Mouse (Mus musculus) intestine, embryonic 16.5 days (tissue): ENCODE results near the gene Gm20388. TPM values are rescaled to one million over a fixed set of nuclear protein-coding genes. Genes with fewer than 3 reads are reported as not detected.
A peak's percentile ranks its signal among the peaks of the same experiment; 100 is the strongest.

ENCODE experiments used
- ATAC-seq: fragments of 200-750 bp; cut with Nextera tagmentation; 2 replicates; pipeline ENCODE4 v1.8.0; 2017; ENCODE audit warnings: moderate TSS enrichment, moderate library complexity
- H3K27ac ChIP-seq: fragments of 300-500 bp; sonication (generic); 2 replicates; pipeline ENCODE4 v1.5.1; 2014; ENCODE audit warnings: mild to moderate bottlenecking, low read length
- H3K27me3 ChIP-seq: fragments of 300-500 bp; sonication (generic); replicated peaks from 2 replicates; pipeline ENCODE4 v1.6.1; 2014; ENCODE audit warnings: low read length, control low read depth, mixed read lengths; ENCODE audit not compliant: control insufficient read depth, insufficient read depth
- H3K36me3 ChIP-seq: fragments of 300-500 bp; sonication (generic); 2 replicates; pipeline ENCODE4 v1.6.1; 2014; ENCODE audit warnings: low read length, control low read depth; ENCODE audit not compliant: control insufficient read depth, insufficient read depth
- H3K4me1 ChIP-seq: fragments of 300-500 bp; sonication (generic); 2 replicates; pipeline ENCODE4 v1.6.1; 2014; ENCODE audit warnings: low read length, control low read depth, mixed read lengths; ENCODE audit not compliant: control insufficient read depth, insufficient read depth
- H3K4me2 ChIP-seq: fragments of 300-500 bp; sonication (generic); 2 replicates; pipeline ENCODE4 v1.6.1; 2014; ENCODE audit warnings: low read depth, low read length, control low read depth
- H3K4me3 ChIP-seq: fragments of 300-500 bp; sonication (generic); 2 replicates; pipeline ENCODE4 v1.5.1; 2014; ENCODE audit warnings: mild to moderate bottlenecking, low read length
- H3K9ac ChIP-seq: fragments of 300-500 bp; sonication (generic); 2 replicates; pipeline ENCODE4 v1.6.1; 2014; ENCODE audit warnings: low read depth, low read length
- H3K9me3 ChIP-seq: fragments of 300-500 bp; sonication (generic); 2 replicates; pipeline ENCODE4 v1.6.1; 2016; ENCODE audit warnings: low read length, control low read depth; ENCODE audit not compliant: control insufficient read depth
- WGBS: fragments of 180-500 bp; shearing (Covaris S2); extraction: QIAGEN DNeasy Blood & Tissue Kit; methylation state at CpG from one replicate; pipeline ENCODE4 v1.1.7; 2014; 5-methylcytosine and 5-hydroxymethylcytosine counted together
- polyA plus RNA-seq: library from polyadenylated mRNA; unstranded; fragments of >200 nt; fragmentation: Nextera tagmentation; extraction: Ambion mirVana; gene quantifications from 2 replicates; pipeline ENCODE4 v1.2.1, GENCODE M21; 2015

Gm20388 gene
- polyA plus RNA-seq, 1 experiment from 2014 or later, result 5.8 TPM

DNA sequence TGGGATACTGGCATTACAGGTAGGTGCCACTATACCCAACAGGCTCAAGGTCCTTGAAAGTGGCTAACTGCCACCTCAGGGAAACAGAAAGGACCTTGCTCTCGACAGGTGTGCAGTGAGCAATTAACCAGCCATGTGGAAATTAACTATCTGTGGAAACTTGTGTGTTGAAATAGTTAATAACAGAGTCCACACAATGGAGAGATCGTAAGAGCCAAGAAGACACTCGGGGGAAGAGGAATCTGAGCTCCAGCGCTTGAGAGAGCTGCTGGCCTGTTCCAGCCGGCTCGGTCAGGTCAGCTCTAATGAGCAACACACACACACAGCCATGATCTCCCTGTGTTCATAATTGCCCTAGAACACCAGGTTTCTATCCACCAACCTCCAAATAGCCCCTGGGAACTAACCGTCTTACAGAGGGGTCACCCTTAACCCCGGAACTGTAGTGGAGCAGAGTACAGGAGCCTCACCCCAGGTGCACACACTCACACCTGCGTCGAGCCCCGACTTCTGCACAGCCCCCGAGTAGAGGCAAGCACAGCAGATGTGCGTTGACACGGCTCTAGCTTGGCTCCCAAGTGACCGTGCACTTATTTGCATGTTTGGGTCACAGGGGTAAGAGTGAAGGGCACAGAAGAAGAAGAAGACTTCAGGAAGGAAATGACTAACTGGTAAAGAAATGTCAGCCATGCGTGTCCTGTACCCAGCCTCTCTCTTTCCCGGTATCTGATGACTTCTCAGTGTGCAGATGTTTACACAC is 814.4 kb downstream of the Gm20388 start:
- H3K9ac ChIP-seq, result peak overlapping the region; percentile 31; the same call in 1 of the 2 replicates
- peak overlapping the region; percentile 62 for H3K27ac ChIP-seq
- H3K4me1 ChIP-seq, result peaks cover 11% of the 10 kb centered on the region
- H3K4me3 ChIP-seq, result no peak overlapping the region
- no peaks in the 10 kb centered on the region for H3K36me3 ChIP-seq
- no peaks in the 10 kb centered on the region for H3K27me3 ChIP-seq
- 54% methylated on average over 17 of the region's 17 CpGs for WGBS
- H3K9me3 ChIP-seq, result 0 out of 2 replicates have a peak, but pooled peaks cover 4% of the 10 kb centered on the region
- peak; percentile 50 for ATAC-seq
- no peak overlapping the region for H3K4me2 ChIP-seq

GRCm38 (mm10) chr8:120725576-120725950 is 814.9 kb downstream of the Gm20388 start:
- 71% methylated on average over 5 of the region's 5 CpGs for WGBS
- peak overlapping the region; percentile 62 for H3K27ac ChIP-seq

GRCm38 (mm10) chr8:120726051-120726450 is 815.4 kb downstream of the Gm20388 start:
- no peak overlapping the region for H3K4me2 ChIP-seq
- H3K4me1 ChIP-seq, result peaks cover 16% of the 10 kb centered on the region
- ATAC-seq, result no peak
- no peak overlapping the region for H3K4me3 ChIP-seq
- 0 out of 2 replicates have a peak, but pooled peaks cover 4% of the 10 kb centered on the region for H3K9me3 ChIP-seq
- H3K27me3 ChIP-seq, result no peaks in the 10 kb centered on the region
- no peaks in the 10 kb centered on the region for H3K36me3 ChIP-seq
- no peak overlapping the region for H3K27ac ChIP-seq
- H3K9ac ChIP-seq, result no peak overlapping the region
- WGBS, result 70% methylated on average over 5 of the region's 5 CpGs

More at GRCm38 (mm10) chr8:120725576-120725950, 814.9 kb downstream of the Gm20388 start:
- H3K9me3 ChIP-seq, result 0 out of 2 replicates have a peak, but pooled peaks cover 4% of the 10 kb centered on the region
- no peak overlapping the region for H3K4me3 ChIP-seq
- ATAC-seq, result no peak
- no peak overlapping the region; the same call in 1 of the 2 replicates for H3K9ac ChIP-seq
- peaks cover 15% of the 10 kb centered on the region for H3K4me1 ChIP-seq
- H3K27me3 ChIP-seq, result no peaks in the 10 kb centered on the region
- no peaks in the 10 kb centered on the region for H3K36me3 ChIP-seq
- H3K4me2 ChIP-seq, result no peak overlapping the region

DNA sequence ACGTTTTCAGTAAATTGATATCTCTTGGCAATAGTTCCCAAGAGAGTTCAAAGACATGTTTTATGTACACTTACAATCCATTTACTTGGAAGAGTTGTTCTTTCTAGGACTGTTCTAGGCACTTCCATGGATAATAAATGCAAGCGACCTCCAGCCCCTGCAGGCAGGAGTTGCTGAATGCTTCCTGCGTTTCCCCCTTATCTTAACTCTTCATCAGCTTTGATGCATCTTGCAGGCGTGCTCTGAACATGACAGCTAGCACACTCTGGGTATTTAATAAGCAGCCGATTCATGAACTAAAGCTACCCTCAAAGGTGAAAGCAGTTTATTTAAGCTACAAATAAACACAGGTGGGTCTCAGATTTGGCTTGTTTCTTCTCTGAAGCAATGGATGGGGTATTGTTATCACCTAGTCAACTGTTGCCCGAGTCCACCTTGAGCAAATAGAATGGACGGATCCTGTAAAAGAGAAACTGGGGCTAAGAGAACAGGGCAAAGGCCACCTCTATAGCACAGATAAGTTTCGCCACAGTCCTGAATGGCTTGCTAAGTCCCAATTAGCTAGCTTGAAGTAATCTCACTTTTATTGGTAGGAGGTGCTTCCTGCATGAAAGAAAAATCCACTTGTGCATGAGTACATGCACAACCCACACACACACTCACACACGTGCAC is 818.0 kb downstream of the Gm20388 start:
- peak overlapping the region; percentile 16 for H3K4me3 ChIP-seq
- no peaks in the 10 kb centered on the region for H3K9me3 ChIP-seq
- H3K9ac ChIP-seq, result no peak overlapping the region
- peak overlapping the region; percentile 85 for H3K27ac ChIP-seq
- ATAC-seq, result peak; percentile 93
- H3K27me3 ChIP-seq, result no peaks in the 10 kb centered on the region
- no peak overlapping the region for H3K4me2 ChIP-seq
- no peaks in the 10 kb centered on the region for H3K36me3 ChIP-seq
- peaks cover 16% of the 10 kb centered on the region for H3K4me1 ChIP-seq
- 42% methylated on average over 9 of the region's 9 CpGs for WGBS

DNA sequence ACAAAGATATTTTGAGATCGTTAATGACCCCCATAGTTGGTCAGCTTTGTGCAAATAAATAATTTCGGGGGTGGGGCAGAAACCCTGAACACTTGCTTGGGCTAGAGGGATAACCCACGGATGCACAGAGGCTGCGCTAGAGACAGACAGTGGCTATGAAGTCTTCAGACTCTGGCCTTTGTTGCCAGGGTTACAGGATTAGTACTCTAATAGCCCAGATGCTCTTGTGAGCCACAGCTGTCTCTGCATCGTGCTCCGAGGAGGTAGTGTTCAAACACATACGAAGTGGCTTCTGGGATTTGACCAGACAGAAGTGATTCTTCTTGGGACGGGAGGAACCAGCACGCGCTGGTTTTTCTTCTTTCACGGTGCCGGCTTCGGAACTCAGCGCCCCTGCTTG is 820.9 kb downstream of the Gm20388 start:
- Histone ChIP-seq H3K27ac (no peak overlapping the region), H3K4me2 (no peak overlapping the region), H3K27me3 (no peaks in the 10 kb centered on the region; the same call in 1 of the 2 replicates), H3K9me3 (no peaks in the 10 kb centered on the region), H3K9ac (no peak overlapping the region), H3K4me3 (no peak overlapping the region), H3K4me1 (peaks cover 14% of the 10 kb centered on the region), H3K36me3 (no peaks in the 10 kb centered on the region)
- no peak for ATAC-seq
- WGBS, result 48% methylated on average over 14 of the region's 14 CpGs

DNA sequence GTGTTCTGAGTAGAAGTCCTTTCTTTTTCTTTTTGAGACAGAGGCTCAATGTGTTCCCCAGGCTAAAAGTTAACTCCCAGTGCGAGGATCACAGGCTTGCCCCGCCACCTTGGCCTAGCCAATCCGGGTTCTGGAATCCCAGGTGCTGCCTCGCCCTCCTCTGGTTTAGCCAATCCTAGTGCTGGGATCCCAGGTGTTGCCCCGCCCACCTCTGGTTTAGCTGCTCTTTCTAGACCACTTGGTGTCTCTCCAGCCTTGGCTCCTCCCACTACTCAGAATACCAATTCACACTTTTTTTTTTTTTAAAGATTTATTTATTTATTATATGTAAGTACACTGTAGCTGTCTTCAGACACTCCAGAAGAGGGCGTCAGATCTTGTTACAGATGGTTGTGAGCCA is 821.4 kb downstream of the Gm20388 start:
- no peak overlapping the region for H3K4me2 ChIP-seq
- peaks cover 15% of the 10 kb centered on the region for H3K4me1 ChIP-seq
- no peak overlapping the region for H3K27ac ChIP-seq
- H3K9me3 ChIP-seq, result no peaks in the 10 kb centered on the region
- WGBS, result 67% methylated on average over 5 of the region's 6 CpGs
- no peaks in the 10 kb centered on the region; the same call in 1 of the 2 replicates for H3K27me3 ChIP-seq
- no peak for ATAC-seq
- H3K36me3 ChIP-seq, result no peaks in the 10 kb centered on the region
- H3K4me3 ChIP-seq, result no peak overlapping the region
- no peak overlapping the region for H3K9ac ChIP-seq

DNA sequence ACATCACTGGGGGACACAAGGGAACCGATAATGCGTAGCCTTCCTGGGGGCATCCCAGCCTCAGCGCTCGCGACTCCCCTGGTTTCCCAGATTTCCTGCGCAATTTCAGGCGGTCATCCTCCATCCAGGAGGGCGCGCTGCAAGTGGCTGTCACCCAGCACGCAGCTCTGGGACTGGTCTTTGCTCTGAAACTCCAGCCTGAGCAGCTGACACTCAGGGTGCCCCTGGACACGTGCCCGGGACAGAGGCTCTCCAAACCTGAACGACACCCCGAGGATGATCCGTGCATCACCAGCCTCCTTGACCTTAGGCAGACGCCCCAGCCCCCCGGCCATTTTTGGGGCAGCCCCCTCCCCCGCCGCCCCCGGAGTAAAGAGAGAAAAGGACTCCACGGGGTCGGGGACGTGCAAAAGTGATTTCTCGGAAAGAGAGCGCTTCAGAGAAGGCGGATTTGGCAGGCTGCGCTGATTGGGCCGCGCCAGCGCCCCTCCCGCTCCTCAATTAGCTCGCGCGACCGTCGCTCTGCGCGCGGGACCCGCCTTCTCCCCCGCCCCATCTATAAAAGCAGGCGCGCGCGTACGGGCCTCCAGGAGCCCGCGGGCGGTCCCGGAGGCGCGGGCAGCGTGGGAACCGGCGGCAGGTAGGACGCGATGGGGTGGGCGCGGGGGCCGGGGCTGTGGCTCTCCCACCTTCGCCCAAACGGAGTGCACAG is 825.3 kb downstream of the Gm20388 start, which contains the start of gene Irf8:
Irf8 (plus strand) TSS at position 589 of the 712 bp plus-strand sequence.
- ATAC-seq, result peak; percentile 93
- Histone ChIP-seq H3K36me3 (no peaks in the 10 kb centered on the region), H3K9me3 (no peaks in the 10 kb centered on the region), H3K9ac (peak within 1 kb of the TSS; percentile 68), H3K4me1 (peaks cover 22% of the 10 kb centered on the region), H3K27me3 (no peaks in the 10 kb centered on the region; the same call in 1 of the 2 replicates), H3K27ac (peak within 1 kb of the TSS; percentile 68), H3K4me2 (peak within 1 kb of the TSS; percentile 96), H3K4me3 (peak within 1 kb of the TSS; percentile 54)
- under 1% methylated on average over 60 of the region's 62 CpGs for WGBS

- peak; percentile 47 for ATAC-seq
These were observed 825.8 kb downstream of the Gm20388 start for GRCm38 (mm10) chr8:120736486-120736885.

DNA sequence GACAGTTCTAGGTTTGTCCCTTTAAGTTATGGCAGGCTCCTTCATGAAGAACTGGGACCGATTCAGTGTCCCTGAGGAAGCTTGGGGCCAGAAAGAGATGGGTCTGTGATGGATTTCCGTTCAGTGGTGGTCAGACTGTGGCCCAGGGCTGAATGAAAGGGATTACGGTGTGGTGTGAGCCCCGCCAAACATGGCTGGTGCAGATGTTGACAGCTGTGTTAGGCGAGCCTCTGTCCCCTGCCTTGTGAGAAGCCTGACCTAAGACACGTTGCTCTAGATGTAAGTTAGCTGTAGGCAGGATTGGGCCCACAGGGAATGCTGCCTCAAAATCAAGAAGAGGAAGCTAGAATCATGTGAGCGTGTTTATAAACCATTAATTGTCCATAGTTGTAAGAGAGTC is 826.5 kb downstream of the Gm20388 start:
- peak overlapping the region; percentile 96 for H3K4me2 ChIP-seq
- peaks cover 28% of the 10 kb centered on the region for H3K4me1 ChIP-seq
- WGBS, result 53% methylated on average over 7 of the region's 7 CpGs
- H3K9ac ChIP-seq, result peak overlapping the region; percentile 57
- ATAC-seq, result no peak
- no peak overlapping the region for H3K27ac ChIP-seq
- 0 out of 2 replicates have a peak, but pooled peaks cover 3% of the 10 kb centered on the region for H3K36me3 ChIP-seq
- peak overlapping the region; percentile 54 for H3K4me3 ChIP-seq
- no peaks in the 10 kb centered on the region; the same call in 1 of the 2 replicates for H3K27me3 ChIP-seq
- no peaks in the 10 kb centered on the region for H3K9me3 ChIP-seq

More at GRCm38 (mm10) chr8:120736486-120736885, 825.8 kb downstream of the Gm20388 start:
- Histone ChIP-seq H3K36me3 (no peaks in the 10 kb centered on the region), H3K4me3 (peak overlapping the region; percentile 54), H3K9ac (peak overlapping the region; percentile 57), H3K4me2 (peak overlapping the region; percentile 96), H3K9me3 (no peaks in the 10 kb centered on the region), H3K27me3 (no peaks in the 10 kb centered on the region; the same call in 1 of the 2 replicates), H3K27ac (no peak overlapping the region), H3K4me1 (peaks cover 23% of the 10 kb centered on the region)
- 1% methylated on average over 11 of the region's 11 CpGs for WGBS
